Mouse (Mus musculus): ENCODE data around the gene Rprm. TPM values are rescaled to one million over a fixed set of nuclear protein-coding genes. Genes with fewer than 3 reads are reported as not detected.

The Rprm gene
- under 1 TPM in 1 of 4 experiments, not detected in 3; 0.34 TPM for total RNA-seq (2022)

- peak; percentile 53 for DNase-seq (ENCODE audit: low spot score)
Measured at GRCm38 (mm10) chr2:54085430-54086087, at the start of gene Rprm. TSS of gene Rprm (minus strand) at chr2:54085552.

DNA sequence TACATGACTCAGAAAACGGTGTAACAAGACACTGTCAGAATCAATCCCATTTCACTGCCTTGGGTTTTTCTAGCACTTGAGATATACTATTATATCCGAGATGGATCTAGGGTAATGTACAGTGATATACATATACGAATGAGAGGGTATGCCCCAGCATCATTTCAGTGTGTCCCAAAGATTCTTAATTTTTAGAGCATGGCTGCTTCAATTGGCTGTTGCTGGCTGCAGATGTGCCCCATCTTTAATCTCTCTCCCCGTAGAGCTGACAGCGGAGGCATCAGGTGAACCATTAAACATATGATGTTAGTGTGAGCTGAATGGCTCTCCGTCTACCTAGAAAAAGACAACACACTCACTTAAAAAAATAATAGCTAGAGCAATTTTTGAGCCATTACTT is 34.0 kb upstream of the Rprm start:
- DNase-seq (ENCODE audit: low spot score), result no peak

GRCm38 (mm10) chr2:54118881-54119280 is 33.5 kb upstream of the Rprm start:
- DNase-seq (ENCODE audit: low spot score), result peak; percentile 10

DNA sequence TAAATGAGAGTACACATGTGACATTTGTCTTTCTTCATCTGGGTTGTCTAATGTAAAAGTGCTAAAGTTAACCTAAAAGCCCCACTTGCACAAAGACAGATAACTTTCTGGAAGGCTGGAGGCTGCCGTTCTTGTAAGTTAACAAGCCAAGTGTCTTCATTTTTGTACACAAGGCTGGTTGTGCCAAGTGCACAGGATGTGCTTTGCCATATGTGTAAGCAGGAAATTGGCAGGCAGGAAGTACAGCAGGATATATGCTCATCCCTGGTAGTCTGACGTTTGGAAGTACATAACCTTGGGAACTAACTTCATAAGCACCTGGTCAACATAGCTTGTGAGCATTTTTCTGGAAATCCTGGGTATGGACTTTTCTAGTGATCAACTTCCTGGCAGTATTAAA is 25.9 kb upstream of the Rprm start:
- DNase-seq (ENCODE audit: low spot score), result no peak

- DNase-seq (ENCODE audit: low spot score), result no peak
Measured at GRCm38 (mm10) chr2:54106232-54106726, 20.9 kb upstream of the Rprm start.

GRCm38 (mm10) chr2:54099939-54100338 is 14.6 kb upstream of the Rprm start:
- no peak for DNase-seq (ENCODE audit: low spot score)

DNA sequence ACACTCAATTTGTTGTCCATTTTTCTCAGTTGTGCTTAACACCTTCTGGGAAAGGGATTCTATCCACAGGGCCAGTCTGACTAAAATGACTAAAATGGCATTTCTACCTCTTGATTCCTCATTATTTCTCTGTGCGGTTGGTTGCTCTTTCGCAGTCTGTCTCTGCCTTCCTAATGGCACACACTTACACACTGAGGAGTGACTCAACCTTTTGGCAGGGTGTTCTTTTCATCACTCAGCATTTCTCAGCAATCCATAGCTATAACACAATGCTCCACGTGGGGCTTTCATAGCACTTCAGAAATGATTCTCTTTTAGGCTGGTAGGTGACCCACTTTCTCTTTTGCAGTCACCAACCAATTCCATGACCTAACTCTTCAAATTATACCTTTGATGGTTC is 7.3 kb upstream of the Rprm start:
- DNase-seq (ENCODE audit: low spot score), result no peak

DNA sequence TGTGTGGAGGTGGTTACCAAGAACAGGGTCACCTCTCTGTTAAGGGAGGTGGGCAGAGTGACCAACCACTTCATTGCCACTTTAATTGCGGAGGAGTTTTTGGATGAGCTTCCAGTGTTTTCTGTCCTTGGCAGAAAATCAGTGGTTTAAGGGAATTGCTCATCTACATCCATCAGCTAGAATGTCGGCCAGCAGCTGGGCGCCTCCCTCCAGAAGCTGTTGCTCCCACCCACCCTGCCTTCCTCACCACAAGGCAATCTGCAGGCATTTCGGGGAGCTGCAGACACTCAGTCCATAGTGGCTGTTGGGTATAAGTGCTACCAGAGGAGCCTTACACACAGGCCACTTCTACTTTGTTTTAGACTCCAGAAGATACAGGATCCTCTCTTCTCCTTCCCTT is 902 bp upstream of the Rprm start:
- DNase-seq (ENCODE audit: low spot score), result no peak

DNA sequence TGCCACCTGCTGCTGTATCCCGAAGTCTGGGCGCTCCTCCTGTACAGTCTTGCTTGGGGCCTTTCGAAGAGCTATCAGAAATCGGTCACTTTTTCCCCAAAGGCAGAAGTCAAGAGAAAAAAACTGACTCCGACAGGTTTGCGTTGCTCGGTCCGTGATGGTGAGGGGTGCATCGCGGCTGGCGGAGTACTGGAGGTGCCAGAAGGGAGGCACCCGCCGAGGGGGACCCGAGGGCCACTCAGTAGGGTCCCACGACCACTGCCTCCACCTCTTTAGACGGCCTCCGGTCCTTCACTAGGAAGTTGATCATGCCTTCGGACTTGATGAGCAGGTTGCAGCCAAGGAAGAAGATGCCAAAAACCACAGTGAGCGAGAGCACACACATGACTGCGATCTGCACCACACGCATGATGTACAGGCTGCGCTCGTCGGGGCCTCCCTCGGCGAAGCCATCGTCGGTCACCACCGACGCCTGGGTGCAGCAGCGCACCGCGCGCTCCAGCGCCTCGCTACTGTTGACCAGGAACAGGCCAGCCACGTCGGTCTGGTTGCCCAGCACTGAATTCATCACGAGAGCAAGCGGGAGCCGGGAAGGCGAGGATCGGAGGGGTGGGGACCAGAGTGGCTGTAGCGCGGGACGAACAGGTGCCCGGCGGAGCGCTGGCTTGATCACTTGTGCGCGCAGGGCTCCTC is 469 bp downstream of the Rprm start:
- no peak for DNase-seq (ENCODE audit: low spot score)

DNA sequence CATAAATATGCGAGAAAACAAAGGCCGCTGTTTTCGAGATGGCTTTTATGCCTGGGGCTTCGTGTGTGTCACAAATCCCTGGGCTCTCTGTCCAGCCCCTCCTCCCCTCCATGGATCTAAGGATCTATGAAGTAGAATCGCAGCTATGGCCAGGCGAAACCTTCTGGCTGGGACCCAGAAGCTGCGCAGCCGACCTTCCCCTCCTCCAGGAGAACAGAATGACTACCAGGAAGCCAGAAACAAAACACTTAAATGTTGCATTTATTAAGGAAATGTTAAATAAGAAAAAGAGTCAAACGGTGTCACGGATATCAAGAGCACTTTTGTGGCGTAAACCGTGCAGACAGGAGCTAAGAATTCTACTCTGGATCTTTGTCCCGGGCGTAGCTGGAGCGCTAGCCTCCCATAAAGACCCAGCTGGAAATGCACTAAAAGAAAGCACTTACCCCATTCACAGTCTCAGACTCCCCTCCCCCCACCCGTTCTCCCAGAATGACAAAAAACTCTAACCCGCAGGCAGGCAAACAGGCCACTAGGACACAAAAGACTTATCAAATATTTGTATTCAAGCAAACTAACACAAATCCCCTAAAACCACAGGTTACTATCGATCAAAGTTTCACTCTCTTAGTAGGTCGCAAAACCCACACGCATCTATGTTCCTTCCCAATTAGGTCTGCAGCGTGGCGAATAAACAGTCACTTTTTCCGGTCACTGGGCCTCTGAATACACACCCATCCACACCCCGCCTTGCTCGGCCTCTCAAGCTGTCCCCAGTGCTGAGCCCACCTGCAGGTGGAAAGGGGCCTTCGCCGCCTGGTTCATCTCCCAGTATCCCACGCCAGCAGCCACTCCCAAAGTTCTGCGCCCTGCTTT is 1.3 kb downstream of the Rprm start:
- no peak for DNase-seq (ENCODE audit: low spot score)

DNA sequence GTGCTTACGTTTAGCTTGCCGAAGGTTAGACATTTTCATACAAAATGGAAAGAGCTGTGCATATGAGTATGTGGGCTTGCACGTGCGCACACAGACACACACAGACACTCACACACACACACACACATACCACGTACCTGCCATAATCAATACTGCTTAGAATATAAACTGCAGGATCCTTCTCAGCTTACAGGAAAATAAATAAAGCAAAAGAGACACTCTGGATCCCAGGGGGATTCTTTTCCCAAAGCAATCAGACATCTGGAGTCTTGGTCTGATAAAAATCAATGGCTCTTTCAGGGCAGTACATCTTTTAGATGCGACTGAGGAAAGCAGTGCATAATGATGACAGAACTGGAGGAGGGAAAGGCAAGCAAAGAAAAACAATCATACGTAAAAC is 6.4 kb downstream of the Rprm start:
- DNase-seq (ENCODE audit: low spot score), result no peak

- DNase-seq (ENCODE audit: low spot score), result no peak
Measured at GRCm38 (mm10) chr2:54071526-54071925, 13.8 kb downstream of the Rprm start.

GRCm38 (mm10) chr2:54062421-54062820 is 22.9 kb downstream of the Rprm start:
- DNase-seq (ENCODE audit: low spot score), result no peak

DNA sequence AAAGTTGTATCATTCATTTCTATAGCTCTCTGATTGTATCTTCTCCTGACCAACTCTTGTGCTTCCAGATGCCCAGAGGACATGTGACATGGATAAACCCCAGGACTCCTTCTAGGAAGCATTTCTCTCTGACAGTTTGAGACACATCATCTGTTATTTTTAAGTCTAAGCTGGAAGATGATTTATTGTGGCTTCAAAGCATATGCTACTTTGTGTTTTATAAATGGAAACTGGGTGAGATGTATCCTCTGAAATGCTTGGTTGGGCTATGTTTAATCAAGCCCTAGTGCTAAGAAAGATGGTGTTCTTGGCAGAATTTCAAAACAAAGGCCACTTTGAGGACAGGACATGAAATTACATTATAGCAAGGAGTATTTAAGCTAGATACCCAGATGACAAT is 24.3 kb downstream of the Rprm start:
- no peak for DNase-seq (ENCODE audit: low spot score)
